Mouse (Mus musculus): ENCODE measurements around the gene Cnksr1.

The Cnksr1 gene

GRCm38 (mm10) chr4:134252911-134253721 lies 14.9 kb upstream of the Cnksr1 start:
- DNase-seq (ENCODE audit: low read depth in 1 of 2, low spot score in 2 of 2): no peak

GRCm38 (mm10) chr4:134252131-134252910 lies 14.1 kb upstream of the Cnksr1 start:
- DNase-seq (ENCODE audit: low read depth in 1 of 2, low spot score in 2 of 2): no peak

DNA sequence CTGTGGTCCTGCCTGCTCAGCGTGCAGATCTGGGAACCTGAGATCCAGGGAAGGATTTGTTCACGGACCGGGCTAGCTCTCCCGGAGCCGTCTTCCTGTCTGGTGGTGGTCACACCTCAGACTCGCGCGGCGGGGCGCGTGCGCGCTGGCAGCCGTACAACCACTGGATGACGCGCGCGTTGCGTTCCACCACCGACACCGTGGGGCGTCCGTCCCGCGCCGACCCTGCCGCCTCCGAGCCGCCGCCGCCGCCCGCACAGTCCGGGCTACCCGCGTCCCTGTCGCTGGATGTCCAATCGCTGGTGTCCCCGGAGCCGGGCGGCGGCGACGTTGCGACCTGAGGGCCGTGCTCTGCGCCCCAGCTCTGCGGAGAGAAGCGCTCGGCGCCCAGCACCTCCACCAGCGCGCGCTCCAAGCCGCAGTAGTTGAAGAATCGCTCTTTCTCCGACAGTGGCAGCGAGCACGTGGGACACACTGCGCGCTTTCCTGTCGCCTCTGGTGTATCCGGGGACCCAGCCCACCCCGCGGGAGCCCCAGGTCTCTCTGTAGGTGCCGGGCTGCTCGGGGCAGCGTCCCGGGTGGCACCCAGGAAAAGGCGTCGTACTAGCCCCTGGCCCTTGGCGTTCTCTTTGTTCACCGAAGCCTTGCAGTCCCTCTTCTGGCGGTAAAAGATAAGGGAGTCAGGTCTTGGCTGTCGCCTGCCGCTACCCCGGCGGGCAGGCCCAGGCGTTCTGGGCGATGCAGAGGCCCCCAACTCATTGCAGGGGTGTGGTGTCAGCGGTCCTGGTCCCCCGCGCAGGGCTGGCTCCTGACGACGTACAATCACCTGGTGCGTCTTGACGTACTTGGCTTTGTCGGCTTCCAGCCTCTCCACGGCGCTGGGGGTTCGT lies 13.3 kb upstream of the Cnksr1 start:
- DNase-seq (ENCODE audit: low read depth in 1 of 2, low spot score in 2 of 2): no peak

- DNase-seq (ENCODE audit: low read depth in 1 of 2, low spot score in 2 of 2): no peak
Measured at GRCm38 (mm10) chr4:134250930-134251240, 12.7 kb upstream of the Cnksr1 start.

DNA sequence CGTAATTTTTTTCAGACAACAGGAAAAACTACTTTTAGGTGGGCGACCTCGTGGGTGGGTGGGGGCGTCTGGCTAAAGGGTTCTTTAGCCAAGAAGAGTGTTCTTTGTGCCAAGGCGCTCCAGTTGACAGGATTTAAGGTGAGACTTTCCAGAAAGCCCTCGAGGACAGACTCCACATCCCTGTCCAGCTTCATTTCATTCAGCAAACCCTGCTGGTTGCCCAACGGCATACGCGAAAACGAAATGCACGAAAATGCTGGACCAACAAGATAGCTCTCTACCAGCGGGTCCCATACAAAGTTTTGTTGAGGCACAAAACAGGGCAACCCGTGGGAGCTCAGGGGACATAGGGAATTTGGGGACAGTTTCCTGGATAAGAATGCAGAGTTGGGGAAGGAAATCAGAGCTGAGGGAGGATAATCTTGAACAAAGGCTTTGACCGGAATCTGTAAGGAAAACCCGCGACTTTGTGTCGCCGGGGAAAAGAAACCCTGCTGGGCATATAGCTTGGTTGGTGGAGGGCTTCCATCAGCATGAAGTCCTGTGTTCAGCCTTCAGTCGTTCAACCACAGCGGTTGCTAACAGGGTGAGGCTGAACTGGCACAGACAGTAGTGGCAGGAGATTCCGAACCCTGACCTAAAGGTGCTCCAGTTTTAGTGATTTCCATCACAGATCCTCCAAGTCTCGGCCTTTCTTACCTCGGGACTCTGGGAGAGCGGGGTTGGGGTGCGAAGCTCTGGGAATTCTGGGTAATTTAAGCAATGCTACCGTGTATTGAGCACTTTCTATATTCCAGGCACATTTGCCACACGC lies 12.1 kb upstream of the Cnksr1 start:
- DNase-seq (ENCODE audit: low read depth in 1 of 2, low spot score in 2 of 2): no peak

- peak in 1 of 2 experiments; percentile 56 for DNase-seq (ENCODE audit: low read depth in 1 of 2, low spot score in 2 of 2)
Measured at GRCm38 (mm10) chr4:134249651-134250050, 11.5 kb upstream of the Cnksr1 start.

DNA sequence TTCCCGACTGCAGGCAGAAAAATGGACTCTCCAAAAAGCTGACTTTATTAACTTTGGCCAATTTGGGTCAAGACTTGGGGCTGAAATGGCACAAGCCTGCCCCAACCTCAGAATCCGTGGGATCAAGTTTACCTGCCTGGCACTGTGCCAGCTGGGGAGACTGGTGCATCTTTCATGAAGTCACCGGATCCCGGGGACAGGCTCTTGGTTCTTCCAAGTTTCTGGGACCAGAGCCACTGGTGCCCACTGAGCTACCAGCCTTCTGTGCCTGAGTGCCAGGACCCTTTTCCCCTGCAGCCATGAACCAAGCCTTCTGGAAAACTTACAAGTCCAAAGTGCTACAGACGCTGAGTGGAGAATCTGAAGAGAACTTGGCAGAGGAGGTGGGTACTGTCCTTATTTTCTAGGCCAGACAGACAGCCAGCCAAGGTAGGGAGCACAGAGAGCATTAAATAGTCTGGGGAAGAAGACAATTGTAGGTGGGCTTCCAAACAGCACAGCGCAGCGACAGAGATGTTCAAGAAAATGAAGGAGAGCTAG lies 8.6 kb upstream of the Cnksr1 start, which contains the start of gene Gm30191:
Gm30191 (plus strand) TSS at position 217 of the 540 bp plus-strand sequence.
- no peak for DNase-seq (ENCODE audit: low read depth in 1 of 2, low spot score in 2 of 2)

DNA sequence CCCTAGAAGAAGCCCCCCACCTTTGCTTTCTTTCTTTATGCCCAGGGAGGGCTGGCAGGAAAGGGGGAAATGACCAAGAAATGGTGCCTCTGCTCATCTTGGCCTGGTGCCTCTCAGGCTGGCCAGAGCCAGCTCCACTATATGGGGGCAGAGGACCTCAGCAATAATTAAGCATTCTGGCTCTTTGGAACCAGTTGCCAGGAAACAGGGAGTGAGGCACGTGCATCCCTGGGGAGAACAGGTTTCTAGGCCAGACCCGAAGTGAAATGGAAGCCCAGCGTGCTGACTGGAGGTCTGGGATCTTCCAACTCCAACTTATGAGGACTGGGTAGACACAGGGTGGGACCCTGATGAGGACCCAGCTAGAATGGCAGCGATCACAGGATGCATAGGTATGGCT lies 8.1 kb upstream of the Cnksr1 start:
- no peak for DNase-seq (ENCODE audit: low read depth in 1 of 2, low spot score in 2 of 2)

DNA sequence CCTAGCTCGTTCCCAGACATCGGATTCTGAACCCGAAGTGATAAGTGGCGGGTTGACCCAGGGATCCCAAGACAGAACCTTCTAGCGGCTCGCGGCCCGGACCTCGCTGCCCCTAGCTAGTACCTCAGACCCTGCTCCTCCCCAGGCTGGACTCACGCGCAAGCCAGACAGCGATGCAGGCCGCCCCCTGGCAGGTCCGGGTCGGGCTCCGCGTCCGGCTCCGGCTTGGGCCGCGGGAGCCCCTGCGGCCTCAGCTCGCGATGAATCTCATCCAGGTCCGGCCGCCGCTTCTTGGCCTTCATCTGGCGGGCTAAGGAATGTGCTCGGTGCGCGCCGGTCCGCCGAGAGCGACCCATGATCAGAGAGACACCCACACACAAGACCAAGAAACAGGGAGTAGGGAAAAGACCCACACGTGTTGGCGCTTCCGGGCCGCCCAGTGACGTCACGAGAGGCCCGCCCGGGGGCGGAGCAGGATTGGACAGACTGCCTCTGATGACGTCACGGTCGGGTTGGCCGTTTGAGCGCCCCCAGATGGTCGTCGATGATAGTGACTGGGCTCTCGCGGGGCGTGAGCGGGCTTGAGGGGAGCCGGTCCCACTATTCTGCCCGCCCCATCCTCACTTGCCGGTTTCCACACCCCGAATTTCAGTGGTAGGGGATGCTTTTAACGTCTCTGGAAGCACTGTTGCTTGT lies 7.1 kb upstream of the Cnksr1 start, which contains the start of gene Zfp593:
Zfp593 (minus strand) TSS at position 445 of the 696 bp plus-strand sequence.
- DNase-seq (ENCODE audit: low read depth in 1 of 2, low spot score in 2 of 2): peak; percentile 85 to 94

- DNase-seq (ENCODE audit: low read depth in 1 of 2, low spot score in 2 of 2): no peak
Measured at GRCm38 (mm10) chr4:134243516-134244250, 5.5 kb upstream of the Cnksr1 start, which contains the start of gene E130218I03Rik. E130218I03Rik (plus strand) TSS chr4:134243662.

DNA sequence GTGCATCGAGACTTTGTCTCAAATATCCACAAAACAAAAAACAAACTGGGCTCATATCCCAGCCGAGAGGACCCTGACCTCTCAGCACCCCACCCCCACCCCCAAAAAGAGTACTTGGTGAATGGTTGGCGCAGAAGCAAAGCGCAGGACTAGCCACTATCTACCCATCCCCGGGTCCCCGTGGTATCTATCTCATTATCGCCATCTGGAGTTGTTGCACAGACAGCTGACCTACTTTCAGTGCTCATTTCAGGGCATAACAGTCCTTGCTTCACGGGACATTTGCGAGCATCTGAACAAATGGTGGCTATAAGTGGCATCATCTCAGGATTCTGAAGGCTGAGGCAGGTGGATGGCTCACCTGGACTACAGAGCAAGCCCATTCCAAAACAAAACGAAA lies 487 bp upstream of the Cnksr1 start:
- no peak for DNase-seq (ENCODE audit: low read depth in 1 of 2, low spot score in 2 of 2)

- DNase-seq (ENCODE audit: low read depth in 1 of 2, low spot score in 2 of 2): no peak
Measured at GRCm38 (mm10) chr4:134237582-134238278, 469 bp downstream of the Cnksr1 start.

- no peak for DNase-seq (ENCODE audit: low read depth in 1 of 2, low spot score in 2 of 2)
Measured at GRCm38 (mm10) chr4:134234876-134235275, 3.3 kb downstream of the Cnksr1 start.

- no peak for DNase-seq (ENCODE audit: low read depth in 1 of 2, low spot score in 2 of 2)
Measured at GRCm38 (mm10) chr4:134230431-134230830, 7.8 kb downstream of the Cnksr1 start.

DNA sequence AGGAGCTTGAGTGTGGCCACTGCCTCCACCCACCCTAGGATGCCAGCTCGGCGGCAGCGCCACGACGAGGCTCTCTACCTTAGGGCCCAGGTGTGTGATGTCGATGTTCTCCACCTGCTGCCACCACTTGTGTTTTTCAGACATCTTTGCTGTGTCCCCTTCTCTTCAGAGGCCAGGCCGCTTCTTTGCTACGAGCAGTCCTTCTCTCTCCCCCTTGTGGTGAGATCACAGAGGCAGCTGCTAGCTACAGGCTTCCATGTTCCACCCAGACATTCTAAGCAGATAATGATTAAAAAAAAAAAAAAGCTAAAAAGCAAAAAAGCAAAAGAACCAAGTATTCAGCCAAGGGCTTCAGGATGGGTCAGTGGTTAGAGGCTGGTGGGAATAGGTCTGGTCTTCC lies 11.0 kb downstream of the Cnksr1 start, which contains the start of gene Catsper4:
Catsper4 (minus strand) TSS at position 190 of the 400 bp plus-strand sequence.
- no peak for DNase-seq (ENCODE audit: low read depth in 1 of 2, low spot score in 2 of 2)

DNA sequence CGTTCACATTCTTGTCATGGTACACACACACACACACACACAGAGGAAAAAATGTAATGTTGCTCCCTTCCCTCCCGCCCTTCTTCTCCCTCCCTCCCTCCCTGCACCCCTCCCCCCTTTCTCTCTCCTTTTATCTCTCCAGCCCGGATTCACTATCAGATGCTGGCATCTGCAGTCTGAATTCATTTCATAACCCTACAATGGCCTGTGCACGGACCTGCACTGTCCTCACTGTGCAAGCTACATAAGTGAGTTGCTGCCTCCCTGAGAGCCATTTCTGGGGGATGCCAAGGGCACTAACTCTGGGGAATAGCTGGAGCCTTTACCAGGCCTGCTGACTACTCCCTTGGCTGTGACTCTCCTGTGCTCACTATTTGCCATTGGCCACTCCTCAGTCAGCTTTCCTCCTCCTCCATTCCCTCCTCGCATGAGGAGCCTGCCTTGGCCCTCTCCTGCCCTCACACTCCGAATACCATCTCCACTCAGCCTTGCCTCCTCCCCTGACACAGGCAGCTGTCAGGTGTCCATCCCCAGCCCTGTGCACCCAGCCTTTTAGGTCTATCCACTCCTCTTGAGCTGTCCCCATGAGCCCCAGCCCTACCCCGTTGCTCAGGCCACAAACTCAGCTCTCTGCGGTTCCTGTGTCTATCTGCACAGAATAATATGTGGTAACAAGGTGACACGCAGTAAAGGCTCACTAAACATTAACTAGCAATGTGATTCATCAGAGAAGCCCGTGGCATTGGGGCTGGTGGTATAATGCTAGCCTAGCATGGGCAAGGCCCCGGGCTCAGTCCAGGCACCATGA lies 15.2 kb downstream of the Cnksr1 start:
- DNase-seq (ENCODE audit: low read depth in 1 of 2, low spot score in 2 of 2): no peak

GRCm38 (mm10) chr4:134206488-134207053 lies 31.6 kb downstream of the Cnksr1 start:
- no peak for DNase-seq (ENCODE audit: low read depth in 1 of 2, low spot score in 2 of 2)
